Mouse (Mus musculus) urinary bladder, postnatal 10 days (tissue): ENCODE results near the gene Napa.

Experiments
- DNase-seq: peaks from one replicate; pipeline ENCODE4 v3.0.0; 2022; ENCODE audit warnings: low spot score

Napa gene

GRCm38 (mm10) chr7:16099901-16100300 lies 1.6 kb downstream of the Napa start:
- no peak for DNase-seq

- no peak for DNase-seq
Observed at GRCm38 (mm10) chr7:16101081-16101480, 2.8 kb downstream of the Napa start.

GRCm38 (mm10) chr7:16101726-16102475 lies 3.6 kb downstream of the Napa start:
- DNase-seq: no peak

DNA sequence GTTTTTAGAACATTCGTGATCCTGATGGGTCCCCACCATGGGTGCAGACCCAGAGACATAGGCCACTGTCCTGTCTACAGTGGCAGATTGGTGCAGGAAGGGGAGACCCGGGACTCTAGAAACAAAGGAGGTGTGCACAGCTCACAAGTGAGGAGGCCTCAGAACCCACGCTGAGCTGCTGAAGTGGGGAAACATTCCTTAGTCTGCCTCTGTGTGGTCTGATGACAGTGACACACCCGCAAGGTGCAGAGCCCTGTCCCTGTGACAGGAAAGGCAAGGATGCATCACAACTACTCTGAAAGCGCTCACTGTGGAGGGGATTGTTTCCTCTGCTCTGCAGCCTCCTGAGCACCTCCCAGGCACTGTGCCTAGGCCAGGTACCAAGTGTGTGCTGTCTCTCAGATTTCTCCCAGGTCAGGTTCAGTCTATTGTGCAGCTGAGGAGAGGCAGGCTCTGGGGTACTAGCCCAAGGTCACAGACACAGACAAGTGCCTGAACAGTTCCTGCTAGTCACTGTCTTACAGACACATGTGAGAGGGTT lies 4.5 kb downstream of the Napa start:
- DNase-seq: no peak

DNA sequence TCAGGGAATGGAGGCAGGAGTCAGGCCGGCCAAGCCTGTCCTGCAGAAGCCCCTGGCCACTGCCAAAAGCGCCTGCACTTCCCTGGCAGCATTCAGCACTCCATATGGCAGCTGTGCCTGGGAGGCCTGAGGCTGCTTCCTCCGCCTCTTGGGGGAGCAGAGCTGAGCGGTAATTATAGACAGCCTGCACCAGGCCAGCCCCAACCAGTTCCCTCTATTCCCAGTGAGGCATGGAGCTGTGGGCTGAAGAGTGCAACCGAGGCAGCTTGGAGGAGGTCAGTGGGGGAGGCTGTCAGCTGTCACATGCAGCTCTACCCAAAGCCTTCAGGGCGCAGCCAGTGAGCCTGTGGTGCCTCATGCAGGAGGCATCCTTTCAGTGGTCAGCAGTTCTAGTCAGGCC lies 5.5 kb downstream of the Napa start:
- DNase-seq: no peak

DNA sequence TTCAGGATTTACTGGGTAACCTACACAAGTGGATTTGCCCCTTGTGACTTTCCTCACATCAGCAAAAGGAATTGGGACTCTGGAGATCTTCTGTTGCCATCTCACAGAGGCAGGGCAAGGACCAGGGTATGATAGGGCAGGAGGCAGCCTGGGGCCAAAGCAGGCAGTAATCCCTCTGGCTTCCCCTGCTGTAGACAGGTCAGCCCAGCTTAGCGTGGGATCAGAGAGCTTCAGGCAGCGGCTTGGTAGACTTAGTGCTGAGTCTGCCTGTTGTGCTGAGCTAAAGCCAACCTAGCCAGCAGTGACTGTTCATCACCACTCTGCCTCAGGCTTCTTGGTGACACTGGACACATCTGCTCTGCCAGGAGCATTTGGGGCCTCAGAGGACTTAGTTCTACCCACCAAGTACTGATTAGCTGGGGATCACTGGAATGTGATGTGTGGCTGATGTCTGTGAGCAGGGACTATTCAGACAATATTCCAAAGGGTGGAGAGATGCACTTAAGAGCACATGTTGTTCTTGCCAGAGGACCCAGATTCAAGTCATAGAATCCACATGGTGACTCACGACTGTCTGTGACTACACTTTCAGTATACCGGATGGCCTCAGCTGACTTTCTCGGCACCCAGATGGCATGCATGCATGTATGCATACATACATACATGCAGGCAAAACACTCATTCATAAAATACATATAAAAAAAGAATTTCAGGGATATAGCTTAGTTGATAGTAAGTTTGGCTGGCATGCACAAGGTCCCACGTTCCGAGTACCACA lies 6.5 kb downstream of the Napa start:
- no peak for DNase-seq

DNA sequence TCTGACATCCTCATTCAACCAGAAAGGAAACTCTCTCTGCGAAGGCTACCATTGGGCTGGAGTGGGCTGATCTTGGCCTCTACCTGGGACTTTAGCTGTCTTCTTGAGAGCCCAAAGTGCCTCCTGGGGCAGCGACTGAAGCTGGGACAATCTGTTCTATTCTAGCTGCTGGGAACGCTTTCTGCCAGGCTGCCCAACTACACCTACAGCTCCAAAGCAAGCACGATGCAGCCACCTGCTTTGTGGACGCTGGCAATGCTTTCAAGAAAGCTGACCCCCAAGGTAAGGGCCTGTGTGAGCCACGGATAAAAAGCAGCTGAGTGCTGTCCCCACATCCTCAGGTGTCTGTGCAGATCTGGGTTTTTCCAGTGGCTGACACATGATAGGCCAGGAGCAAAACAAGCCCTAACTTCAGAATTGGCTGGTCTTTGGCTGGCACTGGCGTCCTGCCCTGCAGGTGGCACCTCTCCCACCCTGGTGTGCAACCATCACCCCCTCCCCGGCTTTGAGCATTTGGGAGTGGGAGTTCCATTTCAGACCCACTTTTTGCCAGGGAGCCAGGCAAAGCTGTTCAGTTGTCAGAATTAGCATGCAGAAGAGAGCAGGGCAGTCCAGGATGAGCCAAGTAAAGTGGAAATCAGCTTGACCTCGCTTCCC lies 10.8 kb downstream of the Napa start:
- DNase-seq: no peak

GRCm38 (mm10) chr7:16110158-16110557 lies 11.9 kb downstream of the Napa start:
- DNase-seq: no peak

DNA sequence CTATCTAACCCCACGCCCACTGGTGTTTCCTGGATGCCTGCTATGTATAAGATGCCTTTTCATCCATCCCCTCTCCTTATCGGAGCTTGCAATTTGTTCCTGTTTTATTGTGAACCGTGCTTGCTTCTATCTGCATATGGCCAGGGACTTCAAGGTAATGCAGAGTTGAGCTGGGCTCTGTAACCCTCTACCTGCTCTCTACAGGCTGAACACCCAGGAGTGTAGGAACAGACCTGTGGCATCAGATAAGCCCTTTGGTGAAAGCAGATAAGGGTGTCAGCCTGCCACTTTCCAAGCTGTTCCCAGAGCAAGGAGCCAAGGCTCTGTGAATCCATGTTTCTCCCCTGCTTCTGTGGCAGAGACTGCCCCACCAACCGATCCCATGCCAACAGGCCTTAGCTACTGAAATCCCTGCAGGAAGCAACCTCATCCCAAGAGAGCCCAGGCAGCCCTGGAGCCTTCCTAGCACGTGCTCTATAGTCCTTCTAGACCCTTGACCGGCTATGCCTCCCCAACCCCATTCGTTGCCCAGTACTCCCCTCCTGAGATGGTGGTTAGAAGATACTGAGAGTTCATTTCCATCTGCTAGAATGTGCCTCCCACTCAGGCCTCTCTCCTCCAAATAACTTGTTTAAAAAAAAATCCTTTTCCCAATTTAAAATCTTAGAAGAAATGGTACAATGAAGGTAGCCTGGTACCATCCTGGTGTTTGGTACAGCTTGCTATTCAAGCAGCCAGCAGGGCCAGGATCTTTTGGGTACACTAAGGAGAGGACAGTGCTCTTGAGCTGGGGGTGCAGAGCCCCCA lies 13.2 kb downstream of the Napa start:
- no peak for DNase-seq

GRCm38 (mm10) chr7:16116418-16116817 lies 18.2 kb downstream of the Napa start:
- DNase-seq: no peak

GRCm38 (mm10) chr7:16117100-16117499 lies 18.8 kb downstream of the Napa start:
- no peak for DNase-seq

DNA sequence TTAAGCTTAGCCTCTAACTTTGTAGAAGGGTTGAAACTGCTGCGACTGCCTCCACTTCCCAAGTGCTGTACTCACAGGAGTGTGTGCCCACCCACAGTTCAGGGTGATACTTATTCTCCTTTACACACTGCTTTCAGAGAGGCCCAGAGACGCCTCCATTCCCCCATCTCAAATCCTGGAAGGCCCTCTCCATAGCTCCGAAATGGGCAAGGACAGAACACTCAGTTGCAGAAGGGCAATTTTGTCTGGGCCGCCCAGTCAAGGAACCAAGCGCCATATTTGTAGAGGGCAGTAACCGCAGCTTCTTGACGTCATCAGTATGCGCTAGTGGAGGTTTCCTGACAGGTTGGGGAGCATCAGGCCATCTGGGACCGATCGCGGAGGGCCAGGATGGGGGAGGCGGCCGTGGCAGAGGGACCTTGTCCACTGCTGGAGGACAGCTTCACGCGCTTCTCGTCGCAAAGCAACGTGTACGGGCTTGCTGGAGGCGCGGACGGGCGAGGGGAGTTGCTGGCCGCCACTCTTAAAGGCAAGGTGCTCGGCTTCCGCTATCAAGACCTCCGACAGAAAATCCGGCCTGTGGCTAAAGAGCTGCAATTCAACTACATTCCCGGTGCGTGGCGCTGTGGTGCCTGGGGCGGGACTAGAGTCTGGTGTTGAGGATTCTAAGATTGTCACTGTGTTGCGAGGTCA lies 21.5 kb downstream of the Napa start, which contains the start of gene Kptn:
Kptn (plus strand) TSS at position 327 of the 693 bp plus-strand sequence.
- peak; percentile 76 for DNase-seq

GRCm38 (mm10) chr7:16120262-16120600 lies 22.0 kb downstream of the Napa start:
- no peak for DNase-seq

- no peak for DNase-seq
Observed at GRCm38 (mm10) chr7:16125829-16126228, 27.6 kb downstream of the Napa start.

DNA sequence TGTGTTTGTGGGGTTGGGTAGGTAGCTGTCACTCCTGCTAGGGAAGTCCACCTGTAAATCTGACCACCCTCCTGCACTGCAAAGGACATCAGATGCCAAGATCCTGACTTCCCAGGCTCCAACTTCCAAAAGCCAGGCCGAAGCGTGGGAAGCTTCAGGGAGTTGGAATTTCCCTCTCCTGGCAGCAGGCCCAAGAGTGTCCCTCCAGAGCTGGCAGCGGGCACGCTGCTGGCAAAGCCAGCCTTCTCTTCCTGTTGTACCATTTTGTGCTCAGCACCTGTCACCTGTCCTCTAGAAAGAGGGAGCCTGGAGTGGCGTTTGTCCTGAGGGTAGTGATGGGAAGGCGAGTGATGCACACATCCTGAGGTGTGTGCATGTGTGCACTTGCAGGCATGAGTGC lies 30.1 kb downstream of the Napa start:
- no peak for DNase-seq

GRCm38 (mm10) chr7:16128899-16129298 lies 30.6 kb downstream of the Napa start:
- no peak for DNase-seq

- peak; percentile 47 for DNase-seq
Observed at GRCm38 (mm10) chr7:16129421-16129845, 31.2 kb downstream of the Napa start, which contains the start of gene Slc8a2. Gene Slc8a2, plus strand, starts transcription at chr7:16129826.

GRCm38 (mm10) chr7:16129846-16130691 lies 31.8 kb downstream of the Napa start:
- DNase-seq: no peak

GRCm38 (mm10) chr7:16130956-16131634 lies 32.8 kb downstream of the Napa start:
- no peak for DNase-seq

DNA sequence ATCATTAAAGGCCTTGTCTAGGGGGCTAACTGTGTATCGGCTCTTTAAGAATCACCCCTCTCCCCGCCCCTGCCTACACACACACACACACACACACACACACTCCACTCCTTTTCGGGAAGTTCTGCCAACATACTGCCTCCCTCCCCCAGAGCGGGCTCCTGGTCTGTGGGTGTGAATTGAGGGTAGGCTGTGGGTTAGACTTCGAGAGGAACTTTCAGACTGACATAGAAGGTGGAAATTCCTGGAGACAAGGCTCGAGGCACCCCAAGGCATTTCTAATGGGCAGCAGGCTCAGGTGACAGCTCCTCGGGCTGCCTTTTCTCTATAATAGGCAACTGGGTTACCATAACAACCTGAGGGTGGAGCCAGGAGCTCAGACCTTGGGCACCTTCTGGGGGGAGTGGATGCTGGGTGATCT lies 33.9 kb downstream of the Napa start:
- no peak for DNase-seq
